Mouse (Mus musculus) lung, postnatal 0 days (tissue): ENCODE measurements around the gene Smyd1.

Experiments
- CTCF ChIP-seq: IDR thresholded peaks from 2 replicates; pipeline ENCODE4 v1.5.1; 2016; ENCODE audit warnings: antibody characterized with exemption, mild to moderate bottlenecking
- EP300 ChIP-seq: IDR thresholded peaks from 2 replicates; pipeline ENCODE4 v1.6.1; 2016; ENCODE audit warnings: antibody characterized with exemption, mild to moderate bottlenecking, control low read depth

DNA sequence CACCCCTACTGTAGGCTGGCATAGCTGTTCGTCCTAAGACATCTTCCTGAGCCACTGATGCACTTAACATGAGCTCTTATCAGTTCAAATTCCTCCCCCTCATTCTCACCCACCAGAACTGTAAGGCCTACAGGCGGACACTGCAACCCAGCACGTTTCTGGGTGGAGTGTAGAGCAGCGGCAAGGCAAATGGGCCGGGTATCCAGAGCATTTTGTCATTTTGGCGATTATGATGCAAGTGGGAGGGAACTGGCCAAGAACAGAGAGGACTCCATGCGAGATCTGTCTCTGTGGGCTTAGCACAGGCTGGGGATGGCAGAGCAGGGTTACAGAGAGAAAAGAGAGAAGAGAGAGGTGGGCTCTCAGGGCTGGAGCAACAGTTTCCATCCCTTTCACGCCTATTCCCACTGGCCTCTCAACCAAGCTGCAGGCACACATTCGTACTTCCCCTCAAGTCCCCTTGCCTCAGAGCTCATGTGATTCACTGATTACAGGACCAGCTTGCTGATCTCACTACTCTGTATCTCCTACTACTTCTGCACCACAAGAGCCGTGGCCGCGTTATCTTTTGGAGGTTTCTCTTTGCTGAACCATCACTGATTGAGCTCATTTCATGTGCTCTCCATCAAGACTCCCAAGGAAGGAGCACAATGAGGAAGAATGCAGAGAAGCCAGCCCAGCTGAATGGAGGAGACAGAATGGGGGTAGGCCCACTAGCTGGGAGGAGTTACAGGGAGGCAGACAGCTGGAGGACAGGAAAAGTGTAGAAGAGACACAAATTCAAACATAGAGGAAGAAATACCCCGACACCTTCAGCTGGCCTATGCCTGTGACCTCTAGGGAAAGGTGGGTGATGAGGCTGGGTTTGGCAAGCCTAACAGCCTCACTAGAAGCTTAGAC lies 124.1 kb downstream of the Smyd1 start:
- TF ChIP-seq EP300 (no peak), CTCF (no peak)
